Mouse (Mus musculus) c-Kit-positive CD71-positive TER-119-positive erythroid progenitor cells, embryonic 14.5 days (primary cell): ENCODE results near the gene Mme.

Experiments used
- DNase-seq: peaks from one replicate; pipeline ENCODE4 v3.0.0-alpha.2; 2013; ENCODE audit warnings: low spot score

The Mme gene

DNA sequence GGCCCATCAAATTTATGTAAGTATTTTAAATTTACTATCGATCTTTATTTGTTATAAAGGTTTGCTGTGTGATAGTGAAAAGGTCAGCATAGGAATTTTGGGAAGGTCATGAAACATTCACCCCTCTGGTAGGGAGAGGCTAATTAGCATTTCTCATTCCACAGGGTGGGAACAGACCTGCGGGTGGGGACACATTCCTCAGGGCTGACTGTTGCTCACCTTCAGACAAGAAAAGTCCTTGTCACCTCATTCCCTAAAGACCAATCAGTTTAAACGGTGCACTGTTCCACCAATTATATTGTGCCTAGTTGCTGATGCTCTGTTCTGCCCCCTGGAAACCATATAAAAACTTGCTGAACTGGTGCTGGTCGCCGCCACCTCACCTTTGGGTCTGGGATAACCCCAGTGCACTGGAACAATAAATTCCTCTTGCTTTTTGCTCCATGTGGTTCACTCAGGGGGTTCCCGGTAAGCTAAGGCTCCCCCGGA is at the start of gene Mme:
TSS of gene Mme (plus strand) at position 439 of the 489 bp plus-strand sequence.
- no peak for DNase-seq

GRCm38 (mm10) chr3:63196565-63196964 is 44.8 kb upstream of the Mme start:
- DNase-seq, result no peak

- no peak for DNase-seq
Observed at GRCm38 (mm10) chr3:63198026-63198425, 43.3 kb upstream of the Mme start.

DNA sequence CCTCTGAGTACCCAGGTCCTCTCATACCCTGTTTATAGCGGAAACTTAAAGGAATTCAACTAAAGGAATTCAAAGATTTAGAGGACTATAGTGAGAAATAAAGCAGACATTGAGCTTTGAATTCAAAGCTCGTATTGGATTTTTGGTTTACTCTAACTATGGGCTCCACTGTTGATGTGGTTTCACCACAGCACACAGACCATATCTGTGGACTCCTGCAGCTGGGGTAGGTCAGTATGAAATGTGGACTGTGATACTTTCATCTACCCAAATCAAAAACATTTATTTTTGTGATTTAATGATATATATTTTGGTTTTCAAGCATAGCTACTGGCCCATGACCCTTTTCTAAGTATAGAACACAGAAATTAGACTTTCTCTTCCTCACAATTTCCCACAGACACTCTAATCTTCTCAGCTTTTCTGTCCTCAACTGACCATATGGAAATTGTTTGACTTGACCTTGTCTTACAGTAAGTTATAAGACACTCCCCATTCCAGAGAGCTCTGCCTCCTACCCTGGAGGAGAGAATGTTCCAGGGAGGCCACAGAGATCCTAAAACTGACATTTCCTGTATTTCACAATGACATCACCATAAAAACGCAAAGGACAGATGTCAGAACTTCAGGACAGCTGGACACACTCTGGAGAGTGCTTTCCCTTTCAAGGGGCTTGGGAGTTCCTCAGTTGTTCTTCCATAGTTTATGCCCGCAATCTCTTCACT is 19.3 kb upstream of the Mme start:
- DNase-seq, result no peak

GRCm38 (mm10) chr3:63223676-63224075 is 17.7 kb upstream of the Mme start:
- no peak for DNase-seq

- no peak for DNase-seq
Observed at GRCm38 (mm10) chr3:63235957-63236356, 5.4 kb upstream of the Mme start.

GRCm38 (mm10) chr3:63243721-63244120 is 2.4 kb downstream of the Mme start:
- no peak for DNase-seq

DNA sequence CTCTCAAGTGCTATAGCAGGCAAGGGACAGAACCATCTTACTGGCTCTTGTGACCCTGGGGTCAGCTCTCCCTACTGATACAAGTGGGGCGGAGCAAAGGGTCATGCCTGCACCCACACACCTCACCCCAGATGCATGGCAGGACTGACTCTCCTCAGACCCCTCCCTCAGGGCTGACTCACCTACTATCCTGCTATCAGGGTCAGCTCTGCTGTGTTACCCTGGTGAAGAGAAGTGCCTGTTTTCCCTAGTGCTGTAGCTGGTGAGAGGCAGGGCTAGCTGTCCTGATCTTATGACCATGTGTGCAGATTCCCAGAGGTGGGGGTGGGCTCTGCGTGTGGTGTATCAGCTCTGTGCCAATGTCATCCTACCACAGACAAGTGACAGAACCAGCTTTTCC is 30.8 kb downstream of the Mme start:
- no peak for DNase-seq

GRCm38 (mm10) chr3:63294316-63294715 is 53.0 kb downstream of the Mme start:
- no peak for DNase-seq

GRCm38 (mm10) chr3:63294791-63295190 is 53.5 kb downstream of the Mme start:
- DNase-seq, result no peak

- DNase-seq, result no peak
Observed at GRCm38 (mm10) chr3:63295237-63295636, 53.9 kb downstream of the Mme start.

DNA sequence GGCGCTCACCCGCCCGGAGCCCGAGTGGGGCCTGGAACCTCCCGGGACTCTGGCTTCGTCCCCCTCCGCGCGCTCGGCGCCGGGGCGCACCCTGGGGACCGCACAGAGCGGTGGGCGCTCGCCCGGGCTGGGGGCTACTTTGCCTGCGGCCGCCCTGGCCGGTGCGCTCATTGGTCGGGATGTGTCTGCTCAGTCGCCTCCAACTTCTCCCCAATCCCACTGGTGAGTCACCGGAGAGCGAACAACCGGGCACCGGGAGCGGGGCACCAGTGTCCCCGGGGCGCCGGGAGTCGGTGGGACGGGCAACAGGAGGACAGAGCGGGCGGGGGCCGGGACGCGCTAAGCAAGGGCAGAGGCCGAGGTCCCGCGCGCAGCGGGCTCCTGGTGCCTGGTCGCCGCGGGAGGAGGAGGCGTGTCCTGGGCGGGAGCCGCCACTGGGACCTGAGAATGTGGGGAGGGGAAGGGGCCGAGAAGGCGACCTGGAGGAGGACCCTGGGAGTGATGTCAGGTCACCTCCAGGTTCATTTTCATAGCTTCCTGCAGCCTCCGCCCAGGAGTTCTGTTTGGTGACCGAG is 54.4 kb downstream of the Mme start:
- DNase-seq, result no peak

- no peak for DNase-seq
Observed at GRCm38 (mm10) chr3:63296411-63296810, 55.1 kb downstream of the Mme start.

DNA sequence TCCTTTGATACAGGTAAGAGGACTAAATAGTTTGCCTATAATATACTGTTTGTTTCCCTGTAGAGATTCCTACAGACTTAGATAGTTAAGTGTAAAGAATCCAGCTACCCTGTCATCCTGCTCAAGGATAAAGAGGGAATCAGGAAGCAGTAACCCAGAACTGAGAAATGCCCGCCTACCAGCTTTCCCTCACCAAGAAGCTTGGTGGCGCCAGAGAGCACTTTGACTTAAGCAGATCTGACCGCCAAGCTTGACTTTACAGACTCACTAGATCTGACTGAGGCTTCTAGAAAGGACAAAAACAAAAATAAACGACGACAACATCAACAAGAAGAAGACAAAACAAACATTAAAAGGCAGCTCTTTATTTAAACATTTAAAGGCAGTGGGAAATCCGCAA is 56.5 kb downstream of the Mme start:
- DNase-seq, result peak; percentile 4

- DNase-seq, result no peak
Observed at GRCm38 (mm10) chr3:63315211-63315760, 73.9 kb downstream of the Mme start.

- no peak for DNase-seq
Observed at GRCm38 (mm10) chr3:63317496-63317895, 76.2 kb downstream of the Mme start.

DNA sequence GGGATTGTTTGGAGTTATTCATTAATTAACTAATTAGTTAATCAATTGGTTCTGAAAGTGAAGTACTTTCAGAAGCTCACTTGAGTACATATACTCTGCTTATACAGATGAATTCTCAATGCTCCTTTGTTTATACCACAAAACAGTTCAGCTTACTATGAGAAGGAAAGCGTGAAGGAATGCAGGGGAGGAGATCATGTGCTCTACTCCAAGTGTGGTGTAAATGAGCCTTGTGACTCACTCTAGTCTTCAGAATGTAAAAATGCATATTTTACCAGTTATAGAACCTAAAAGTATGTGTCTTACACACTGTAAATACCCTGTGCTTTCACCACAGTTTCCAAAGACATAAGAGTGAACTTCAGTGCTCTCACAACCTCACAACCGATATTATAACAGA is 84.3 kb downstream of the Mme start:
- no peak for DNase-seq

GRCm38 (mm10) chr3:63340110-63340509 is 98.8 kb downstream of the Mme start:
- no peak for DNase-seq

DNA sequence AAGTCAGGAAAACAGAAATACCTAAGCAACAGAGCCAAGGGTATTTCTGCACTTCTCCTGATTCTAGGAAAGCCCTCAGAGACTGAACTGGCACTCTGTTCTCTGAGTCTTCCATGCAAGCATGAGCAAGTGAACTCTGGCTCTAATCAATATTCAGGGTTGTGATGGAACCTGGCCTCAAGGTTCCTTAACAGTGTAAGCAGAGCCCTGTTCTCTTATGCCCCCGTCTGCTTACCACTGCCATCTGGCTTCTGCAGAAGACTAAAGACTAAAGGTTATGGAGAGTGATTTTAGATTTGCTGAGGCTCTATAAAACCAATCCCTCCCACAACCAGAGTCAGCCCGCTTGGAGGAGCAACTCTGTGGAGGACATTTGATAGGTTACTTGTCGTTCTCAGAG is 99.2 kb downstream of the Mme start:
- DNase-seq, result no peak

DNA sequence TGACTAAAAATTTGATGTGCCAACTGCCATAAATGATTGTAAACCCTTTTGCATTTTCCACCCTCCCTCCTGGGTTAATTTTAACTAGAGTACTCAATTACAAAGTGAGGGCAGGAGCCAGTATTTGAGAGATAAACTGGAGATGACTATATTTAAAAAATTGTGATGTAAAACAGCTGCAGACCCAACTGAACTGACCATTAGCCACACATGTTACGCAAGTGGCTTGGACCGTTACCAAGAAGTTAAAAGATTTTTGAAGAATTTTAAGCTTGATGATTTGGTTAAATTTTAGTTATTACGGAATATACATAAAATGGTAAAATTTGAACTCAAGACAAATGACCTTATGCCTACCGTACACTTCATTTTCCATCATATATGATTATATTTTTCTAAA is 100.1 kb downstream of the Mme start:
- no peak for DNase-seq

GRCm38 (mm10) chr3:63344998-63345397 is 103.7 kb downstream of the Mme start:
- DNase-seq, result no peak

DNA sequence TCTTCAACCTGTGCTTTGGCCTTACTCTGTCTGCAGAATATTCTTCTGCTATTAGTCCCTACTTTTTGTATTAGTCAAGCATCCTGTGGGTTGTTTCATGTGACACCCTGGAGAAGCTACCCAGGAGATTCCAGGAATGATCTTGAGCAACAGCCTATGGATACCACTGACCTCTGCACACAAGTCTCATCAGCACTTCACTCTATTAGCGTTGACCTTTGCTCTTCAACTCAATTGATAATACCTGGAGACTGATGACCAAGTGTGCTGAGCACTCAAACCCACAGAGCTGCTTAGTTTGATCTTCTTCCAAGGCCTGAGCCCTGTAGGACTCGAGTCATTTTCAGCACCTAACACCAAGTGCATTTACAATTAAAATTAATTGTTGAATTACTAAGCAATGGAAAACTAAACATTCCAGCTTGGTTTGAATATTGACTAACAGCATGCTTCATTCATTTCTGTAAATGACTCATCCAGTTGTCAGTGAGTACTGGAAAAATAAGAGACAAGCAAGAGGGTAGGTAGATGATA is 107.6 kb downstream of the Mme start:
- no peak for DNase-seq

DNA sequence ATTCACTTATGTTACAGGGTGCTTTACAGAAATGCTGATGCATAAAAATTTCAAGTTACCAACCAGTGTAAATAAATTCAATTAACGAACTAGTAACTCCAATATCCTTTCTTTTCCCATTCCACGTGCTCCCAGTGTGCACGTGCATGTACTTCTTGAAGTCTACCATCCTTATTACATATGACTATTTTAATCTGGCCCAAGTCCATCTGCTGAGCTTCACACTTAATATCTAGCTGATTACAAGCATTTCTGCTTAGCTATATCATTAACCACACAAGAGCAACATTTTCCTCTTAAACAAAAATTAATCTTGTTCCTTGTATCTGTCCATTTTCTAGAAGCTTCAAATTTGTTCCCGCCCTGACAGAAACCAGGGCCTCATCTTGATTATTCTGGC is 108.9 kb downstream of the Mme start:
- DNase-seq, result no peak
